Mouse (Mus musculus) cerebellum, adult 2 months (tissue): Measurements from ENCODE around the gene Dap3.

Source experiments
- CTCF ChIP-seq: fragments of 200-500 bp; IDR thresholded peaks from 2 replicates; pipeline ENCODE4 v1.5.1; 2011; ENCODE audit warnings: low read depth, mild to moderate bottlenecking, control low read depth, low read length, moderate library complexity, borderline replicate concordance; ENCODE audit not compliant: insufficient read depth
- POLR2A ChIP-seq: fragments of 200-500 bp; IDR thresholded peaks from 2 replicates; pipeline ENCODE4 v1.6.1; 2011; ENCODE audit warnings: low read length, control low read depth, borderline replicate concordance; ENCODE audit not compliant: insufficient read depth

DNA sequence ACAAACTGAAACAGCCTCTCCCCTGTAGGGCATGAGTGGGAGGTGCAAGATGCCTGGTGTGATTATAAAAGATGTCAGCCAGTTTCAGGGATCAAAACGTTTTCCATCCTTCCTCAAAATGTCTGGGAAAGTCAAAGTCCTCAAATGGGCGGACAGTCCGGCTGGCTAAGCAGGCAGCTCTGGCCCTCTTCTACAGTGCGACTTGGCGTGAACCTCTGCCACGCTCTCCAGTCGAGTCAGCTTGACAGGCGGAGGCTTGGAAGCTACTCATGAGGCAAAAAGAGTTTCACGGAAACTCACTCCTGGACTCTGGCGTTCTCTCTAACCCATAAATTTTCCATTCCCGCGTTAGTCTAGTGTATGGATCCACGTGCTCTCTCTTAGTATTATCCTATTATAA, 32.0 kb downstream of the Dap3 start:
- no peak for TF ChIP-seq CTCF
- TF ChIP-seq POLR2A: no peak
